Mouse (Mus musculus) lung, adult 2 months (tissue): Measurements from ENCODE around the gene Tmem150c.

Experiments used
- CTCF ChIP-seq: fragments of 200-500 bp; IDR thresholded peaks from 2 replicates; pipeline ENCODE4 v1.5.1; 2011; ENCODE audit warnings: mild to moderate bottlenecking, low read length, control low read depth; ENCODE audit not compliant: insufficient read depth
- POLR2A ChIP-seq: fragments of 200-500 bp; IDR thresholded peaks from 2 replicates; pipeline ENCODE4 v1.6.1; 2011; ENCODE audit warnings: low read depth, mild to moderate bottlenecking, control low read depth, low read length, borderline replicate concordance; ENCODE audit errors: extremely low read depth

DNA sequence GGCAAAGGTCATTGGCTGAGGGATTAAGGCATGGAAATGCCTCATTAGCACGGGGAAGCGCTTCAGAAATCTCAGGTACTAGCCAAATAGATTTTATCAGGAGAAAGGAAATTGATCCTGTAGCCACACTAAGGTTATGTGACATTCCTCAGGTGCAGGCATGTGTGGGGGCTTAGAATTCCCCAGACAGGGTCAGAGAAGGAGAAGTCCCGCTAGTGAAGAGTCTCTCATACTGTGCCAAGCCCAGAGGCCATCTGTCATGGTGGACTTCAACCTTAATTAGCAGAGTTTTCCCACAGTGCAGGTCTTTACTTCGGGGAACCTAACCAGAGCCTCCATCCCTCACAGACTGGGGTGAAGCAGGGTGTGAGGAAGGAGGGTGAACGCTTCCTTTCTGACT is 62.7 kb downstream of the Tmem150c start:
- TF ChIP-seq CTCF (no peak), POLR2A (no peak)
